In the genomic region with DNA sequence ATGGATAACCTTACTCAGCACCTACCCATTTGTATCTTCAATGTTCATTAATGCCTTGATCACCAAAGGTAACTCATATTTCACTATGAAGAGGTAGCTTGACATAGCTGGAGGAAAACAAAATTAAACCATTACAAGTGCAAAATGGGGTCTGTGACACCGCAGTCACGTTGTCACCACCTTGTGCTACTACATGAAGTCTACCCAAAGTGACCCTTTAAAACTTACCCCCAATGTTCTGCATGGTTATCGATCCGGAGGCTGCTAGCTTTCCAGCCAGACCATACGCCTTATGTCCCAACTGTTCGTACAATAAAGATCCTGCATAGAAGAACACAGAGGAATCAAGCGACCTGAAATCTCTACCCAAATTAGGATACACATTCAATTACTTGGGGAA, we compare ENCODE assay signal across 10 mouse cellular contexts. TPM values are rescaled to one million over a fixed set of nuclear protein-coding genes. Genes with fewer than 3 reads are reported as not detected.
A peak's percentile ranks its signal among the peaks of the same experiment; 100 is the strongest.
DNase-seq lines count a peak whose midpoint lies in the region; ATAC-seq and TF ChIP-seq lines count a peak whose summit lies in the region.
"Had no signal": no experiment of that assay in that cellular context is flagged by ENCODE, and none has a peak within 500 bp of the region (broad histone marks: within the 10 kb centered on the region; RNA-seq: fewer than 3 reads in every experiment).

No protein-coding gene starts in this region.

- WGBS in forebrain, embryonic 14.5 days: 93% methylated on average over 7 of the region's 7 CpGs
- 94% methylated on average over 7 of the region's 7 CpGs for WGBS in forebrain, embryonic 10.5 days
- whole genome bisulfite sequencing in heart, postnatal 0 days: 69% methylated on average over 7 of the region's 7 CpGs
- WGBS in lung, embryonic 14.5 days: 86% methylated on average over 7 of the region's 7 CpGs
- 88% methylated on average over 7 of the region's 7 CpGs for WGBS in kidney, embryonic 15.5 days

- H3K36me3 ChIP-seq in forebrain, embryonic 14.5 days (ENCODE audit: control insufficient read depth, insufficient read depth, low read length): peaks cover 86% of the 10 kb centered on the region
- H3K36me3 ChIP-seq in forebrain, embryonic 10.5 days (replicated peaks): peaks cover 87% of the 10 kb centered on the region
- H3K36me3 ChIP-seq in heart, postnatal 0 days (replicated peaks; ENCODE audit: control insufficient read depth, insufficient read depth, low read length): peaks cover 85% of the 10 kb centered on the region
- H3K36me3 ChIP-seq in lung, embryonic 14.5 days (ENCODE audit: insufficient read depth): peaks cover 86% of the 10 kb centered on the region
- H3K36me3 ChIP-seq in kidney, embryonic 15.5 days: peaks cover 86% of the 10 kb centered on the region

- DNase-seq in forebrain, embryonic 14.5 days (ENCODE audit: low spot score): no peak
- no peak for DNase-seq in forebrain, embryonic 10.5 days (ENCODE audit: extremely low spot score, low spot score)
- no peak for DNase-seq in heart, postnatal 0 days (ENCODE audit: low spot score)
- DNase-seq in heart, adult 18-20 months: no peak
- DNase-seq in lung, embryonic 14.5 days: no peak
- DNase-seq in lung, postnatal 10 days: no peak
- DNase-seq: kidney, adult 18-20 months; thymus, adult 18-20 months had no signal

- no peak overlapping the region for H3K9ac ChIP-seq in forebrain, embryonic 14.5 days (ENCODE audit: low read length)
- peak overlapping the region; percentile 99 for H3K9ac ChIP-seq in heart, postnatal 0 days (replicated peaks; ENCODE audit: low read depth, low read length)
- no peak overlapping the region for H3K9ac ChIP-seq in lung, embryonic 14.5 days
- no peak overlapping the region for H3K9ac ChIP-seq in kidney, embryonic 15.5 days

- no peaks in the 10 kb centered on the region for H3K9me3 ChIP-seq in forebrain, embryonic 14.5 days (replicated peaks; ENCODE audit: control insufficient read depth, low read length)
- H3K9me3 ChIP-seq in forebrain, embryonic 10.5 days: no peaks in the 10 kb centered on the region
- no peaks in the 10 kb centered on the region for H3K9me3 ChIP-seq in heart, postnatal 0 days (replicated peaks; ENCODE audit: control insufficient read depth, low read length)
- H3K9me3 ChIP-seq in lung, embryonic 14.5 days (ENCODE audit: low read depth, low read length): no peaks in the 10 kb centered on the region
- no peaks in the 10 kb centered on the region for H3K9me3 ChIP-seq in kidney, embryonic 15.5 days (replicated peaks)

- no peak overlapping the region for H3K27ac ChIP-seq in forebrain, embryonic 14.5 days (ENCODE audit: low read depth, low read length)
- H3K27ac ChIP-seq in forebrain, embryonic 10.5 days: no peak overlapping the region
- peak overlapping the region; percentile 99 for H3K27ac ChIP-seq in heart, postnatal 0 days (ENCODE audit: low read depth)
- H3K27ac ChIP-seq in lung, embryonic 14.5 days (ENCODE audit: low read depth): no peak overlapping the region; the same call in 1 of the 2 replicates
- no peak overlapping the region for H3K27ac ChIP-seq in embryonic fibroblast, embryonic 13.5 days (ENCODE audit: insufficient read depth, low read length)
- H3K27ac ChIP-seq in kidney, embryonic 15.5 days: no peak overlapping the region

- no peak; the same call in 1 of the 2 replicates for TF ChIP-seq POLR2A in embryonic fibroblast, embryonic 13.5 days (IDR thresholded peaks at IDR 0.05; ENCODE audit: low read depth, low read length)

- no peaks in the 10 kb centered on the region for H3K27me3 ChIP-seq in forebrain, embryonic 14.5 days (replicated peaks; ENCODE audit: control insufficient read depth, insufficient read depth, low read length)
- H3K27me3 ChIP-seq in forebrain, embryonic 10.5 days (ENCODE audit: poor library complexity, severe bottlenecking): no peaks in the 10 kb centered on the region
- no peaks in the 10 kb centered on the region for H3K27me3 ChIP-seq in heart, postnatal 0 days (ENCODE audit: control insufficient read depth, insufficient read depth, low read length)
- no peaks in the 10 kb centered on the region for H3K27me3 ChIP-seq in lung, embryonic 14.5 days (ENCODE audit: insufficient read depth, low read length)
- H3K27me3 ChIP-seq in kidney, embryonic 15.5 days: no peaks in the 10 kb centered on the region

- no peak for TF ChIP-seq EP300 in heart, postnatal 0 days (IDR thresholded peaks at IDR 0.05; ENCODE audit: low read depth)

- ATAC-seq in forebrain, embryonic 14.5 days: no peak
- no peak for ATAC-seq in heart, postnatal 0 days (ENCODE audit: insufficient read depth, low read depth)
- no peak for ATAC-seq in lung, embryonic 14.5 days (ENCODE audit: insufficient read depth)
- no peak for ATAC-seq in kidney, embryonic 15.5 days (replicated peaks; ENCODE audit: low FRiP score)

- H3K4me2 ChIP-seq in forebrain, embryonic 14.5 days (ENCODE audit: low read length): 0 out of 2 replicates have a peak overlapping the region, but pooled peaks have one; percentile 88
- peak overlapping the region; percentile 91 for H3K4me2 ChIP-seq in heart, postnatal 0 days (ENCODE audit: low read depth, low read length)
- peak overlapping the region; percentile 95 for H3K4me2 ChIP-seq in lung, embryonic 14.5 days
- no peak overlapping the region for H3K4me2 ChIP-seq in kidney, embryonic 15.5 days

- peaks cover 24% of the 10 kb centered on the region for H3K4me1 ChIP-seq in forebrain, embryonic 14.5 days (ENCODE audit: control insufficient read depth, insufficient read depth, low read length)
- peaks cover 29% of the 10 kb centered on the region for H3K4me1 ChIP-seq in forebrain, embryonic 10.5 days
- H3K4me1 ChIP-seq in heart, postnatal 0 days (ENCODE audit: control insufficient read depth, insufficient read depth): peaks cover 16% of the 10 kb centered on the region
- H3K4me1 ChIP-seq in lung, embryonic 14.5 days (ENCODE audit: insufficient read depth): peaks cover 17% of the 10 kb centered on the region
- H3K4me1 ChIP-seq in embryonic fibroblast, embryonic 13.5 days (ENCODE audit: control insufficient read depth, insufficient read depth, low read length): 0 out of 2 replicates have a peak, but pooled peaks cover 2% of the 10 kb centered on the region
- peaks cover 31% of the 10 kb centered on the region for H3K4me1 ChIP-seq in kidney, embryonic 15.5 days

- TF ChIP-seq CTCF in heart, postnatal 0 days (IDR thresholded peaks at IDR 0.05; ENCODE audit: low read depth): no peak
- no peak for TF ChIP-seq CTCF in lung, embryonic 14.5 days (IDR thresholded peaks at IDR 0.05; ENCODE audit: low read depth)
- TF ChIP-seq CTCF in embryonic fibroblast, embryonic 13.5 days (IDR thresholded peaks at IDR 0.05; ENCODE audit: borderline replicate concordance, insufficient read depth, low read length): no peak

- no peak overlapping the region for H3K4me3 ChIP-seq in forebrain, embryonic 14.5 days (ENCODE audit: low read depth, low read length)
- H3K4me3 ChIP-seq in forebrain, embryonic 10.5 days: no peak overlapping the region
- H3K4me3 ChIP-seq in heart, postnatal 0 days (ENCODE audit: low read depth, low read length): peak overlapping the region; percentile 78
- 0 out of 2 replicates have a peak overlapping the region, but pooled peaks have one; percentile 98 for H3K4me3 ChIP-seq in lung, embryonic 14.5 days (ENCODE audit: low read depth, low read length)
- H3K4me3 ChIP-seq in embryonic fibroblast, embryonic 13.5 days (ENCODE audit: insufficient read depth, low read length): peak overlapping the region; percentile 99; the same call in 1 of the 2 replicates
- no peak overlapping the region for H3K4me3 ChIP-seq in kidney, embryonic 15.5 days (replicated peaks)

RNA-seq across cellular contexts. Expression of a gene that starts 4.5 kb away (rescaled TPM):
- polyA plus RNA-seq in forebrain, embryonic 14.5 days (2014; fragmentation: Nextera tagmentation; extraction: Ambion mirVana): 142 and 195 TPM in 2 replicates
- polyA plus RNA-seq in forebrain, embryonic 10.5 days (2016; fragmentation: Nextera tagmentation; extraction: Ambion mirVana): 151 and 159 TPM in 2 replicates
- total RNA-seq in heart, postnatal 0 days (2014; rRNA removed; ENCODE audit: low replicate concordance): 225 and 263 TPM in 2 replicates
- 130 and 144 TPM in 2 replicates for polyA plus RNA-seq in heart, postnatal 0 days (2015; fragmentation: Nextera tagmentation; extraction: Ambion mirVana)
- 100 to 1,000 TPM; 194 to 206 TPM for total RNA-seq in heart, adult 18-20 months (2021)
- polyA plus RNA-seq in lung, embryonic 14.5 days (2014; fragmentation: Nextera tagmentation; extraction: Ambion mirVana): 174 and 182 TPM in 2 replicates
- 176 and 197 TPM in 2 replicates for polyA plus RNA-seq in embryonic fibroblast, embryonic 13.5 days (2011; ENCODE audit: insufficient read length, low read depth, missing spikeins)
- polyA plus RNA-seq in kidney, embryonic 15.5 days (2015; fragmentation: Nextera tagmentation; extraction: Ambion mirVana): 134 and 138 TPM in 2 replicates

RNA-seq across cellular contexts. Expression of a gene that starts 52.3 kb away (rescaled TPM):
- 100 and 129 TPM in 2 replicates for polyA plus RNA-seq in forebrain, embryonic 14.5 days (2014; fragmentation: Nextera tagmentation; extraction: Ambion mirVana)
- 127 and 138 TPM in 2 replicates for polyA plus RNA-seq in forebrain, embryonic 10.5 days (2016; fragmentation: Nextera tagmentation; extraction: Ambion mirVana)
- total RNA-seq in heart, postnatal 0 days (2014; rRNA removed; ENCODE audit: low replicate concordance): 52.4 and 57.8 TPM in 2 replicates
- polyA plus RNA-seq in heart, postnatal 0 days (2015; fragmentation: Nextera tagmentation; extraction: Ambion mirVana): 43.6 and 56.7 TPM in 2 replicates
- 10 to 100 TPM in 1 of 2 experiments, 1 to 10 TPM in 1; 5.9 to 13.3 TPM for total RNA-seq in heart, adult 18-20 months (2021)
- 70.6 and 71.6 TPM in 2 replicates for polyA plus RNA-seq in lung, embryonic 14.5 days (2014; fragmentation: Nextera tagmentation; extraction: Ambion mirVana)
- 63.2 and 74.6 TPM in 2 replicates for polyA plus RNA-seq in embryonic fibroblast, embryonic 13.5 days (2011; ENCODE audit: insufficient read length, low read depth, missing spikeins)
- 69.9 and 74.8 TPM in 2 replicates for polyA plus RNA-seq in kidney, embryonic 15.5 days (2015; fragmentation: Nextera tagmentation; extraction: Ambion mirVana)

Comparison
In these comparisons a context has a peak if more than half of its experiments do, and no peak if none do; other contexts are left out.
1. H3K4me3 ChIP-seq: peak in heart, postnatal 0 days (single experiment), lung, embryonic 14.5 days (single experiment) and embryonic fibroblast, embryonic 13.5 days (single experiment); none in forebrain, embryonic 14.5 days (single experiment), forebrain, embryonic 10.5 days (single experiment) and kidney, embryonic 15.5 days (single experiment).